Mouse (Mus musculus): Measurements from ENCODE around the gene Slc24a2.

The Slc24a2 gene

DNA sequence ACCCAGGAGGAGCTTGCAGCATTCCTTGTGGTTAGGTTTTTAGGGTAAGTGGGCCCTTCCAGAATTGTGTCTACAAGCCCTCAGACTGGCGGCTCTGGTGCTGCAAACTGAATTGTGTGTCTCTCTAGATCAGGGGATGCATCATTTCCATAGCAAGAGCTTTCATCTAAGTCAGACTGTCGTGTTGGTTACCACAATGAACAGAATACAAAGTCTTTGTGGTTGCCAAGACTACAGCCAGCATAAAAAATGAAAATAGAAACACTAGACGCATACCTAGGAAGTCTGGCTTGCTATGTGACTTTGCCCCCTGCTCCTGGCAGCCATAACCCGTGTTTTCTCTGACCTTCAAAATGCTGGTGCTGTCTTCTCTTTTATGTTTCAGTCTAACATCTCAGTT, 114.6 kb downstream of the Slc24a2 start:
- no peak for DNase-seq (ENCODE audit: low read depth)

DNA sequence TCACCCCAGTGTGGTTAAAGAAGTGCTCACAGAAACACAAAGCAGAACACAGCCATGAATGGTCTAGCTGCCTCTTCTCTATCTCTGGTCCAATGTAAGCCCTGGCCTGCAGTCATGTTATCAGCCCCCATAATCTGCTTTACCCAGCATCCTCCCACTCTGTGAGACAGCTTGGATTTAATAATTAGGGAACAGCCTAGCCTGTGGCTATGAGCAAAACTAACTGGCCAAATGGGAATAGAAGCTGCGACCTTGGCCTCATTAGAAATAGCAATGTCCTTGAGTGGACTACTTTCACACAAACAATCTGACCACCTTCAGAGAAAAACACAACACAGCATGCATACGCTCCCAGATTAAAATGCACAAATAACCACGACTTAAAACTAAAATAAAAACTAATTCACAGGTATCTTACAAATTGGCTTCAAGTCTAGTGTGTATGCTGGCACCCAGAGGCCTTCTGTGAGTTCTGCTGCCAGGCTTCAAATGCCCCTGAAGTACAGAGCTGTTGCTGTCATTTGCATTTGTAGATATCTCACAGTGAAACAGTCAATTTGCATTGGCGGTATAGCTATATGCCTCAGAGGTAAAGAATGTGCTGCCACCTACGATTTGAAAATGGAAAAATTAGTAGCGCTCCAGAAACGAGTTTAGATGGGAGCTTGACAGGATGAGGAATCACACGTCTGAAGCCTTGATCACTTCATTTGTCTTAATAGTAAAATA, 120.8 kb downstream of the Slc24a2 start:
- DNase-seq (ENCODE audit: low read depth) = no peak

GRCm38 (mm10) chr4:87100936-87101335, 129.3 kb downstream of the Slc24a2 start:
- DNase-seq (ENCODE audit: low read depth) = no peak

- DNase-seq (ENCODE audit: low read depth) = peak; percentile 27
These were observed 134.1 kb downstream of the Slc24a2 start for GRCm38 (mm10) chr4:87096186-87096585.

GRCm38 (mm10) chr4:87093612-87094011, 136.7 kb downstream of the Slc24a2 start:
- no peak for DNase-seq (ENCODE audit: low read depth)

DNA sequence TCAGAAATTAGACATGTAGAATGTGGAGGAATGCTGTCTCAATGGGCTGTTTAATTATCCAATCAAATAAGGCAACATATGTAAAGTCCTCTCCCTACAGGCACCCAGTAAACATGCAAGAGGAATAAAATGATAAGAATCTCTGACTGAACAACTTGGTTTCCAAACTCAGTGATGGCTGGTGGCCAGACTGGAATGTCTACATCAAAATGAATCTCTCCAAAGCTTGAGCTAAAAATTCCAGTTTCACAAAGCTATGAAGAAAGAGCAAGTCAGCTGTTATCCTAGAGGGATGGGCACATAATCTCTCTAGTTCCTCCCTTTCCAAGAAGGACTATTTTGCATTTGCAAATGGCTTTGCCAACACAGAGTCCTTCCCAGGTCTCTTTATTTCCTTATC, 139.4 kb downstream of the Slc24a2 start:
- DNase-seq (ENCODE audit: low read depth) = peak; percentile 29

- no peak for DNase-seq (ENCODE audit: low read depth)
These were observed 141.6 kb downstream of the Slc24a2 start for GRCm38 (mm10) chr4:87088713-87089112.

DNA sequence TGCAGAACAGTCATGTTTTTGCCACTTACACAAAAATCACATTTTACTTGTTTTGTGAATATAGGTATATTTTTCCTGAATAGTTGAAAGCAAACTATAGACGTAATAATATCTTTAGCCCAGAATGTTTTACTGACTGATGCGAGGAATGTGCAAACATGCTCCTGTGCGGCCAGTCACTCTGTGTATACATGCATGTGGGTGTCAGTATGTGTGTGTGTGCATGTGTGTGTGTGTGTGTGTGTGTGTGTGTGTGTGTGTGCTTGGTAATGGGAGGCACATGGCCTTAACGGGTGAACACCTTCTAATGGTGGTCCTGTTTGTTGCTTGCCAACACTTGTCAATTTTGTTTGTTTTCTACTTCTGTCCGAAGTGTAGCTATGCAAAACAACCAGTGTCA, 142.7 kb downstream of the Slc24a2 start:
- DNase-seq (ENCODE audit: low read depth) = no peak

DNA sequence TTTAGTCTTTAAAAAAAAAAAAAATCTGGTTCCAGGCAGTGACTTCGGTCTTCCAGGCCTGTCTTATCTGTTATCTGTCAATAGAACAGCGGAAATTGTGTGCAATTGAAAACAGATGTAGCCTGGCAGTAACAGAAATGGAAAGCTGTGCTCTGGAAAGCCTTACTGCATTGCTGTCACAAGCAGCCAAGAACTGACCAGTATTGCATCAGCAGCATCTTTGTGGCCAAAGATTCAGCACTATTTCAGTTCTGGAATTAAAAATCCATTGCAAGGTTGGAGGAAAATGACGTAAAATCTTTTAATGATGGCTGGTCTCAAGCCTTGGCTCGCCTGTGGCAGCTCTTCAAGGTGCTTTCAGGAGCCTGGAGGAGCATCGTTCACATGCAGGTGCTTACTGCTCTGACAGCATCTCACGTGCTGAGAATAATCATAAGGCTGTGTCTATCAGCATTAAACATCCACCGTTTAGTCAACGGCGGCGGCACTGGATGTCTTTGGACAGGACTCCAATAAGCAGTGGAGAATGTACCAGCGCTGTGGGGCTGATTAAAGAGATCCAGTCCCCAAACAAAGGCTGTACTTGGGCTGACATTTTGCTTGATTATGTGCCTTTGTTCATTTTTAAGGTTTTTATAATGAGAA, 143.2 kb downstream of the Slc24a2 start:
- peak; percentile 73 for DNase-seq (ENCODE audit: low read depth)

- no peak for DNase-seq (ENCODE audit: low read depth)
These were observed 149.0 kb downstream of the Slc24a2 start for GRCm38 (mm10) chr4:87081321-87081720.

- DNase-seq (ENCODE audit: low read depth) = no peak
These were observed 151.0 kb downstream of the Slc24a2 start for GRCm38 (mm10) chr4:87079305-87079704.

- DNase-seq (ENCODE audit: low read depth) = no peak
These were observed 151.6 kb downstream of the Slc24a2 start for GRCm38 (mm10) chr4:87078726-87079125.

- DNase-seq (ENCODE audit: low read depth) = no peak
These were observed 154.5 kb downstream of the Slc24a2 start for GRCm38 (mm10) chr4:87075761-87076160.

DNA sequence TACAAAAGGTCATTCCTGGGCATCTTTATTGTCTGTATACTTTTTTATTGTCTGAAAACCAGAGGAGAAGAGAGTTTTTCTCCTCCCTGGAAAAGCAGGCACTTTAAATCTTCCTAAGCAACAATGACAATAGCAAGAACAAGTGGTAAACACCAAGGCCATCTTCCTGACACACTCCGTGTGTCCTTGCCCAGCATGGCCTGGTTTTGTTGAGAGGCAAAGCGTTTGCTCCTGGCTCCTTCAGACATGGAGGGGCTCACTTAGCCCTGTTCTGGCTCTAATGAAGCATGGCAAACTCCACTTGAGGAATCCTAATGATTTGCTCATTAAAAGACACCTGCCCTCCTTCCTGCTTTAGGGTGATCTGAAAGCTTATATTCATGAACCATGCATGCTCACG, 162.2 kb downstream of the Slc24a2 start:
- no peak for DNase-seq (ENCODE audit: low read depth)

DNA sequence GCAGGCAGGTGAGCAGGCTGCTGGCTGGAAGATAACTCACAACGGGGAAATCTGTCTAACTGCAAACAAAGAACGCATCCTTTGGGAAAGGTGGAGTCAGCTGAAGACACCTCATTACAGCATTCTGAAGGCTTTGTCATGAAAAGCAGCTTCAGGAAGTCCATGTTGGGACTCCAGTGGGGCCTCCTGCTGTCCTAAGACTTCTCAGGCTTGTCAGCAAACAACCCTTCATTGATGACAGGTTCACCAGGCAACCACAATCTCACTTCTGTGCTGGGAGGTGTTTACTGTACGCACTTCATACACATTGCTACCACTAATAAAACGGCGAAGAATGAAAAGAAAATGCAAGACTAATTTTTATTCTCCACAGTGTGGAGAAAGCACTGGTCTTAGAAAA, 165.1 kb downstream of the Slc24a2 start:
- DNase-seq (ENCODE audit: low read depth) = no peak

DNA sequence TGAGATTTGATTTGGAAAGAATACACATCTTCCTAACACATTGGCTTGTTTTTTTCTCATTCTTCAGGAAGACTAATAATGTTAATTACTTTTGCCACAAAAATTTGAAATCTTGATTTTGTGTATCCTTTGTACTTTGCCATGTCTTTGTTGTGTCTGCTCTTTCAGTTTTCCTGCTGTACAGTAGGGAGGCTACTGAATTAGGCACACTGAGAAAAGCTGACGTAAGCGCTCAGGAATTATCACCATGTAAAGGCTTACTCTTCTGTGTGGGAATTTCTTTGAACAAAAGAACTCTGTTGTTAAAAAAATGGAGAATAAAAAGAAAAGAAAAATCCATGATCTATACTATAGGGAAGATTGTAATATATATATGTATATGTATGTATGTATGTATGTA, 165.7 kb downstream of the Slc24a2 start:
- no peak for DNase-seq (ENCODE audit: low read depth)

DNA sequence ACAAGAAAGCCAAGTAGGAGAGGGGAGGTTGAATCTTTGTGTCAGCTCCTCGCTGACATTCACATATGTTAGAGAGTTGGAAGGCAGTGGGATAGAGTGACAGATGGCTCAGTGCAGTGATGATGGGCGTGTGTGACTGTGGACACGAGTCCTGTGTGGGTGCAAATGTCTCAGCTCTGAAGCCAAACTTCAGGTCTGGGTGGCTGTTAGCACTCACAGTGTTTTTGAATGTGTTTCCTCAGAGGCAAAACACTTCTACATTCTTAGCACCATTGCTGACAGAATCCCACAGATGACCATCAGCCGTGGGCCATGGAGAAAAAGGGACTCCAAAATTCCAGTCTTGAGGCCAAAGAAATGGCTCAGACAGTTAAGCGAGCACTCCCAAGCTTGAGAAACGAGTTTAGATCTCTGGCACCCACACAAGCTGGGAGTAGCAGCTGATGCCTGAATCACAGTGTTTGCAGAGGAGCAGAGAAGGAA, 167.5 kb downstream of the Slc24a2 start:
- no peak for DNase-seq (ENCODE audit: low read depth)

DNA sequence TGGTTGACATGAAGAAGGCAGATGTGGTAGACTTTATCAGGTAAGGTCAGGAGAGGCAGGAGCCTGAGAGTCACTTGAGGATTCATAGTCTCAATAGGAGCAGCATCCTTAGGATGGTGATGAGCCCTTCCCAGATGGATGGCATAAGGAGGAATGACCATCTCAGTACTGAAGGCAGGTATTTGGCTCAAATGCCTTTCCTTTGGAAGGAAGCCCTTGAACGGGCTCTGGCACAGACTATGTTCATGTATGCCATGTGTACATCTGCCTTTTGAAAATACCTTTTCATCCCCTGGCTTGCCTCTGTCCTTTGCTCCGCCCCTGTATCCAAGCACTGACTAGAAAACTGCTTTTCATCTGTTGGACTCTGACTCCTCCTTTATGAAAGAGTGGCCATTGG, 168.6 kb downstream of the Slc24a2 start:
- no peak for DNase-seq (ENCODE audit: low read depth)

DNA sequence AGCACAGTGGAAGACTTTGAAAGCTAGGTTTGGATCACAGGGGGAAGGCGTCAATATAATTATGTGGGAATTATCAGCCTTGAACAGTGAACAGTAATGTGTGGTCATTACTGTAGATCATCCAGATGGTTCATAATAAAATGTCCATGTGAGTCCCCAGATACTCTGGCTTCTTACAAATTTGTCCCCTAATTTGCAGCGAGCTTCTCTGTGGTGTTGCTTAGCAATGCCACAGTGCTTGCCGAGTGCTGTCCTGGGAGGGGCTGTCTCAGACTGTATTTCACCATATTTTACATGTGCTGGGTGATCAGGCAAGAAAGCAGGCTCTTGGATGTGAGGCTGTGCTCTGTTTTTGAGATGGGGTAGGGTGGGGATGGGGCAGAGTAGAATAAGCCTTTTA, 172.7 kb downstream of the Slc24a2 start:
- DNase-seq (ENCODE audit: low read depth) = no peak

DNA sequence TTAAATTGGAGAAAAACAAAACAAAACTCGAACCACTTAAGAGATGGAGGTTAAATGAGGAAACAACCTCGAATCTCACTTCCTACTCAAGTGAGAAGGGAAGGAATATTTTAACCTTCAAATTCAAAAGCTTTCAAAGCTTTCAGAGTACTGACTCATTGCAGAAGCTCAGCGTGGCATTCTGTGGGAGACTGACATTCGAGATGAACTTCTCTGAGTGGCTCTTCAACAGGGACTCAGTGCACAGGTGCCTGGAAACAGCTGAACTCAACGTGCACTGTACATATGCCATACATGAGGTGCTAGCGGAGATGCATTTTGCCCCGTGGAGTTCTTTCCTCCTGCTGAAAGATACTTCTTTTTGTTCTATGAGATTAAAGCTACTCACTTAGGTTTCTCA, 174.5 kb downstream of the Slc24a2 start:
- no peak for DNase-seq (ENCODE audit: low read depth)

DNA sequence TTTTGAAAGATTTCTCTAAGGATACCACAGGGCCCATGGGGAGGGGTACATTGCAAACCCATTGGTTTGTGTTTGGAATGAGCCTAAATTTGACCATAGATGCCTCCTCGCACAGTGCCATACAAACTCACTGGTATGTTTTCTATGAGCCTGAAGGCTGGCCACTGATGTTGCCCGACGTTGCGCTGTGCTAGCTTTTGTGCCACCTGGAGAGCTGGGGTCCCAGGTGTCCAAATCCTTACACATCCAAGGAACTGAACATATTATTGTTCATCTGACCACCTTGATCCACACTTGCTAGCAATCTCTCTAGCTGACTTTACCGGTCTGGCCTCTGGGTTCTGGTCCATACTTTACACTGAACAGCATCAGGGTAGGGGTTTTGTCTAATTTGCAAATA, 177.4 kb downstream of the Slc24a2 start:
- DNase-seq (ENCODE audit: low read depth) = no peak

DNA sequence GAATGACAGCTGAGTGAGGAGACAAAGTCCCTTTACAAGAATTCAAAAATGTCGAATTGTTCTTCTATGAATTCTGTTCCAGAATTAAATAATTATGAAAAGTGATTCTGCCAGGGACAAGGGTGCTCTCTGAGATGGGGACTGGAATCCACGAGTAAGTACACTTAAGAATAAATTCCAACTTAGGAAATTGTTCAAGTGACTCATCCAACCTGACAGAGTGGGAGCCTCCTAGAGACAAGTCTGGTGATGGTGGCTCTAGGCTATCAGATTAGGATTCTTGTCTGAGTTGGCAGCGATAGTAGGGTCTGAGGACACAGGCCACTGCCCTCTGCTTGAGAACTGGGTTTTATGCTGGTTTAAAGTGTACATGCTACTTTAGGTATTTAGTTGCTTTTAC, 181.2 kb downstream of the Slc24a2 start:
- DNase-seq (ENCODE audit: low read depth) = no peak

GRCm38 (mm10) chr4:87047131-87047530, 183.1 kb downstream of the Slc24a2 start:
- peak; percentile 21 for DNase-seq (ENCODE audit: low read depth)

DNA sequence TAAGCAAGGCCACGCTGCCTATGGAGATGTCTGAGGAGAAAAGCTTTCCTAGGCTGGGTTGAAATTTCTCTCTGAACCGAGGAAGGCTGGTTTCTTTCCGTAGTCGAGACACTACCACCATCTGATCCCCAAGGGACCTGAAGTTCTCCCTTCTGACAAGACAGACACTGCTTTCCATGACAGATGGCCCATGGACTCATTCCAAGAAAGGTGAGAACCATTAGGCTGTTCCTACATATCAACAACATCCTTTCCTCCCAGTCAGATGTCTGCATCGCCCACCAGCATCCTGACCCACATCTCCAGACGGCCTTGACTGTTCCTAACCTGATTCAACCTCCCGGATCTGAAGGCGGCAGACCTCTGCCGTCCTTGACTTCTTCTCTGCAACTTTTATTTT, 187.0 kb downstream of the Slc24a2 start:
- DNase-seq (ENCODE audit: low read depth) = no peak
